Mouse (Mus musculus) megakaryocyte, adult 5-6 weeks (primary cell): ENCODE measurements around the gene Nprl2. TPM values are rescaled to one million over a fixed set of nuclear protein-coding genes. Genes with fewer than 3 reads are reported as not detected.
A peak's percentile ranks its signal among the peaks of the same experiment; 100 is the strongest.

ENCODE experiments used
- ATAC-seq: 2 replicates; pipeline ENCODE4 v1.8.0; 2016; ENCODE audit warnings: mild to moderate bottlenecking, inconsistent platforms; ENCODE audit not compliant: poor library complexity, severe bottlenecking
- total RNA-seq, 2 experiments: library from RNA; stranded (forward) in 1 of 2; stranded (reverse) in 1 of 2; fragments of 153-499, 151-499 nt in 1 of 2; fragments of 221-1000, 200-1000 nt in 1 of 2; gene quantifications; 2 replicates each; pipeline versions ENCODE4 v1.2.3 to v1.2.4; 2015 to 2017

Gene Nprl2
- total RNA-seq (2015) (8.3 and 12.5 TPM in 2 replicates), total RNA-seq (2017) (15.7 and 18.9 TPM in 2 replicates)

DNA sequence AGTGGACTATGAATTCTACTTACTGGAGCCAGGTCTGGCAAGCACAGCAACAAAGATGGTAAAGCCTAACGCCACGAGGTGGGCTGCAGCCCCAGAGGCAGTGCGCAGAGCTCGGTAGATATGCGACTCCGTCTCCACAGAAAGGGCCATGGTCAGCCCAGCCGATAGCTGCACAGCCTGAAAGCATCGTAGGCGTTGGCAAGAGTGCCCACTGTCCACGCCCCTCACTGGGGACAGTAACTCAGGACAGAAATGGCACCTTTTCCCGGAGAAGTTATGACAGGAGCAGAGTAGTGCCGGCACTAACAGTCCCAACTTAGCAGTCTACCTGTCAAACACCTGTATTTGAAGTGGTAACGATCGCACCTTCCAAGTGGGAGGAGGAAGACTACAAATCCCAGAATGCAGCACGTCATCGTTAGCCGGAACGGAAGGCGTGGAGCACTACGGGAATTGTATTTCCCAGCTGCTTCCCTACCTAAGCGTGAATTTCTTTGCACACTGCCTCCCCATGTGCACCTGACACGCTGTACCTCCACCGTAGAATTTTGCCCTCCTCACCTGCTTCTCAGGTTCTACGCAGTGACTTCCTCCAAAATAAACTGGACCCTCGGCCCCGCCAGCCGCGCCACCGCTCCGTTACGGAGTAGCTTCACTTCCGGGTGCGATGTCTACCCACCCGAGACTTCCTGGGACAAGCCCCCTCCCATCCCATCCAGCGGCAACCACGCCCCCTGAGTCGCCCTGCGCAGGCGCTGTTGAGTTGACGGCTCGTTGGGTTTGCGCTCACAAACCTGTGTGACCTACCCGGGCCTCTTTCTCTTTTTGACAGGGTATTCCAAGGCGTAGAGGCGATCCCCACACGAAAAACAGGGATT is at the start of gene Nprl2, which contains the start of gene Cyb561d2:
Gene Nprl2, plus strand, starts transcription at position 753 of the 878 bp plus-strand sequence.
Gene Cyb561d2, minus strand, starts transcription at position 720 of the 878 bp plus-strand sequence.
- peak; percentile 89 for ATAC-seq

DNA sequence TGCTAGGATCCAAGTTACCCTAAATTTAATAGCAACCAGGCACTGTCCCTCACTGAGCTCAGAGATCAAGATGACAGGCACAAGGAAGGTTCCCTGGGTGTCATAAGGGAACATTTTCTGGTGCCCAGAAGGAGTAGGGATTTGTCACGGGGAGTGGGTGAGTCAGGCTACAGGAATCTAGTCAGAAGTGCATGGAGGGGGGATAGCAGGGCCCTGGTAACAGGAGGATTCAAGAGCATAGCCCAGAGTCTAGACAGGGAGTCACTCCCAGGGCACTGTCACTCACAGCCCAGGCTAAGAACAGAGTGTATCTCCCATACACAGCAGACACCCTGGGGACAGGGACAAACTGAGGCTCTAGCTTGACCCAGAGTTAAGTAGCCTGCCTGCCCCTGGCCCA is 48.5 kb upstream of the Nprl2 start:
- ATAC-seq, result no peak

DNA sequence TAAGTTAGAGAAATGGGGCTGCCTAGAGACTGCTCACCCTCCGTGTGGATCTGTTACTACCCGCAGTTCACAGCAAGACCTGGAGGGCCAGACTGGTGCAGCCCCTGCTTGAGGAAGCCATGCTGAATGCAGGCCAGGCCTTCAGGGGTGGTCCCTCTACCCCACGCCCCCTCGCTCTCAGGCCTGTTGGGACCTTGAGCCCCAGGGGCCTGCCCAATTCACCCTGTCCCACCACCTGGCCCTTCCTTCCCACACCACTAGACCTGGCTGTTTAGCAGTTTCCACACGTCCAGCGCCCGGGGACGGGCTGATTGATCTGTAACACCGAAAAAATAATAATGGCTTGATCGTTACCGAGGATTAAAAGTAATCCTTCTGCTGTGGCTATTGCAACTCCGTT is 47.8 kb upstream of the Nprl2 start:
- ATAC-seq, result no peak

DNA sequence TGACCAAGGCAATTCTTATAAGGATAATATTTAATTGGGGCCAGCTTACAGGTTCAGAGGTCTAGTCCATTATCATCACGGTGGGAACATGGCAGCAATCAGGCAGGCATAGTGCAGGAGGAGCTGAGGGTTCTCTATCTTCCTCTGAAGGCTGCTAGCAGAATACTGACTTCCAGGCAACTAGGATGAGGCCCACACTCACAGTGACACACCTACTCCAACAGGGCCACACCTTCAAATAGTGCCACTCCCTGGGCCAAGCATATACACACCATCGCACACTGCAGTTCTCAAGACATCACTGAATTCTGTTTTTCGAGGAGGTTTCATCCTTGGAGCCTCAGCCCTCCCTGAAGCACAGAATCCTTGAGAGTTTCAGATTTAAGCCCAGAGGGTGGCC is 45.7 kb upstream of the Nprl2 start:
- no peak for ATAC-seq

DNA sequence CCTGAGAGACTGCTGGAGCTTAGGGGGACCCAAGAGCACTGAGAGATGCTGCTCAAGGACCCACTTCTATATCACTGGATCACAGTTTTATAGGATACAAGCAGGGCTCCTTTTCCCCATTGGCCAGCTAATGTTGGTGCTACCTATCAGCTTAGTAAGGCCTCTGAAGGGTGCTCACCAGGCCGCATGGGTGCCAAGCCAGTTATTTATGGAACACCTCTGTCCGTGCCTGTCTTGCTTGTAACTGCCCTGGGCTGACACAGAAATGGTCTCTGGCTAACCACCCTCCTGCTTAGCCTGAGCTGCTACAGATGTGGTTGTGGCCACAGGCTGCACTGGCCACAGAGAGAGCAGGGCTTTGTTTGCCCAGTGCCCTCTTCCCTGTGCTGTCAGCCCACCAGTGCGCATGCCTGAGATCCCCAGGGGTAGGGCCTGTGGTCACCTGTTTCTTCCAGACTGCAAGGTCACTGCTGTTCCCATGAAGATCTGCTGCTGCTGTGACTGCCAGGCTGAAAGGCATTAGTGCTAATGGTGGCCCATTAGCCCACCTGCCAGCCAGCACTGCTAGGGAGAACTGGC is 41.2 kb upstream of the Nprl2 start:
- ATAC-seq, result no peak

DNA sequence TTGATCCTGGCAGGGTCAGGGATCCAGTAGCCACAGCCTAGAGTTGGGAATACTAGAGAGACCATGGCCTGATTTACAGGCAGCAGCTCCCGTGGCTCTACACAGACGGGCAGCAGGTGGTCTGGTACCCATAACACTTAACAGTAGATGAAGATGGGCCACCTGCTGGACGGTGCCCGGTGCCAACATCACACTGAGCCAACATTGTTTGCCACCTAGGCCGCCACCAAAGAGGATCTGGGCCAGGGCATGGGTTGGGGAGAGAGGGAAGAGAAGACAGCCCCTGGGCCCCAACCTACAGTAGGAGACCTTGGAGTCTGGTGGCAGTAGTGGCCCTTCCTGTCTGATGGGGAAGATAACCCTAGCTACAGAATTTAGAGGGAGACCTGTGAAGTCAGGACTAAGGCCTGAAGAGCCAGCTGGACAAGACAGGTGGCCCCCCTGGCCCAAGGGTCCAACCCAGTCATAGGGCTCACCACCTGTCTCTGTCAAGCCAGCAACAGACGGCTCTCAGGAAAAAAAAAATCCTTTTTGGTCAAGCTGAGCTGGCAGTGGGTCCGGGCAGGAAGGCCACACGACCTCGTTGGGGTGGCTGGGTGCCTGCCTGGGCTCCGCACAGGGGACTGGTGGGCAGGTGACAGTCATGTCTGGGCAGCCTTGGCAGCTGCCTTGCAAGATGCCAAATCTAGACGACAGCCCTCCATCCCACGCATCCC is 39.7 kb upstream of the Nprl2 start:
- ATAC-seq, result no peak

DNA sequence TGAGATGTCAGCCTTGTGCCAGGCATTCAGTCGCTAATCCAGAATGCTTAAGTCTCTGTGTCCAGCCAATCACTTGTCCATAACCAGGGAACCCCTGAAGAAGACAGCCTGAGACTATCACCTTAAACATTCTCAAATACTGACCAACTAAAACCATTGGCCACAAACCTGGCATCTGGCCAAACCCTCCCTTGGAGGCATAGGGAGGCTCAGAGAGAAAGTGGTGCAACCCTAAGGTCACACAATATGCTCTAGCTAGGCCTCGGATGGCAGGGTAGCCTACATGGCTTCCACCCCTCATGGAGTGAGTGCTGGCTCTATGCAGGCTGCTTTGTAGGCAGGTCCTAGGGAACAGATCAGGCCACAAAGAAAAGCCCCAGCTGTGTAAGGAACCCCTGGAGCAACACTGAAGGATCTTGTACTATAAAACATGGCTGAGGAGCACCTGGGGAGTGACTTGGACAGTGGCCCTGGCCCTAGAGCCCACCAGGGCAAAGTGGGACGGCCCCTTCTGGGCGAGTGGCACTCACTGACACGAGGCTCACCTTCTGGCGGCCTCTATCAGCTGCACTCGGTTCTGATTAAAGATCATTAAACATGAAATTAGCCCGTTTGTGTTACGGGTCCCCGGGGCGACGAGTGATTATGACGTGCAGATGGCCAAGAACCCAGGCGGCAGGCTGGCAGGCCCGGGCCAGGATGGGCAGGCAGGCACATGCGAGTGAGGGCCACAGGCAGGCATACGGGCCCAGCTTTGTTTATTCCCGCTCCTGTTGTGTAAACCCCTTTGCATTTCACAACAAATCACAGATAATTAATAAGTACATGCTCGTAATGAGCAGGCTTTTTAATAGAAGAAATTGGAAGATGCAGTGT is 37.1 kb upstream of the Nprl2 start:
- ATAC-seq, result no peak

DNA sequence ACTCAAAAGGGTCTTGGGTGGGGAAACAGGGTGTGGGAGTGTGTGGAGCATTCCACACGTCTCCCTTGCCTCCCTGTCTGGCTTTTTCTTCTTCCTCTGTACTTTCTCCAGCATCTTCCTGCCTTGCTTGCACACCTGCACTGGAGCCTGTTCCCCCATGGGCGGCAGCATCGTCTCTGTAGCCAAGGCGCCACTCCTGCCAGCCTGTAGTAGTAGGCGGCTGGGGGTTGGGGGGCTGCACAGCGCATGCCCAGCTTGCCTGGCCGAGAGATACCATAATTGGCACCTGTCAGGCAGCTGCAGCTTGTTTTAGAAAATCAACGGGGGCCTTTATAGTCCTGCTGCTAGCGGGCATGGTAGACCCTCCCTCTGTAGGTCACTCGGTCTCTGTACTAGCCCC is 33.8 kb upstream of the Nprl2 start:
- ATAC-seq, result no peak

DNA sequence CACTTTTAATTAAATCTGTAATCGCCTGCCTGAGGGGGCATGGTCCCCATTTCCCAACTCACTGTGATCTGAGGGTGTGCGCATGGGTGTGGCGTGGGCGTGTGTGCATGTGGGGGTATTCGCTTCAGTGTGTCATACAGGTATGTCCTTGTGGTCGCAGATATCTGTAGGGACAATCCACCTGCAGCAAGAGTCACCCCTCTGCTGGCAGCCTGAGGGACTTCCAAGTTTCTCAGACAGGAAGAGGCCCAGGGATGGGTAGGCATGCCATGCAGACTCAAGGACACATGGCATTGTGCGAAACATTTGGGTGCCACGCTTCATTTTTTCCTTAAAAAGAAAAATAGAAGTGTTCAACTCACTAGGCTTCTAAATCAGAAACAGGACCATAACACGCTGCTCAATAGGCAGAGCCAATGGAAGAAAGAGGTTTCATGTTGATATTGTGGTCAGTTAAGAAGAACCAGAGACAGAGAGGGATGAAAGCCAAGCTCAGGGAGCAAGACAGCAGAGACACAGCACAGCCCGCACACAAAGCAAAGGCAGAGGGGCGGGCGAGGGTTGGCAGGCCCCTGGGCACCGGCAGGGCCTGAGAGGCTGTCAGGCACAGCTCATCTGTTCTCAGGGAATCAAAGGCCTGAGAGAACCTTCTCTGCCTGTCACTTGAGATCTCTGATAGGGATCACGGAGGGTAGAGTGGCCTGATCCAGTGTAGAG is 31.5 kb upstream of the Nprl2 start:
- ATAC-seq, result no peak

DNA sequence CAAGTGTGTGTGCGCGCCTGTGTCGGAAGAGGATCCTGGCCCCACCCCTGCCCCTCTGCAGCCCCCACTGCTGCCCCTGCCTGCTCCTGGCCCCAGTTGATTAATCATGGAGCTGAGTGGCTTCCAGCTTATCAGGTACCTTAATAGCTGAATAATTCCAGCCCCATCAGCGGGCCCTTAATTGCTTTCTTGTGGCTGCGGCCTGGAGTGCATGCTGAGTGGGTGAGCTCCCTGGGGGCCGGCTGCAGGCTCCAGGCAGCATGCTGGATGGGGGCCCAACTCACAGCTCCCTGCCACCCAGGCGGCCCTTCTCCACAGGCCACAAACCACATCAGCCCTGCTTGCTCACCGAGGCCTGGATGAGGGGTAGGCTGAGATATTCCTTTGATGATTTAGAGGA is 30.6 kb upstream of the Nprl2 start:
- ATAC-seq, result no peak

DNA sequence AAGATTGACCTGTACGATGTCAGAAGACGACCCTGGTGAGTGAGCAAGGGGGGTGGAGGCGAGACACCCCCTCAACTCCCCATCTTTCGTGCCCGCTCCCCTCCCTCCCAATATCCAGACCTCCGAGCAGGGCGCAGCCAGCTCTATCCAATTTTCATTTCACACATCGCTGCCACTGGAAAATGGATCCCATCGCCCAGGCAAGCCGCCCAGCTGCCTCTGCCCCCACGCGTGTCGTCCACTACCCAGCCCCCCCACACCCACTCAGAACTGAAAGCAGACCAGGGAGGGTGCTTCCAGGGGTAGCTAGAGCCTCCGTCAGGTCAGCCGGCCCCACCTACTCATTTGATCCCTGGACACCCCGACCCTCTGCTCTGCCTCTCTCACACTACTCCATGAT is 29.7 kb upstream of the Nprl2 start:
- no peak for ATAC-seq

DNA sequence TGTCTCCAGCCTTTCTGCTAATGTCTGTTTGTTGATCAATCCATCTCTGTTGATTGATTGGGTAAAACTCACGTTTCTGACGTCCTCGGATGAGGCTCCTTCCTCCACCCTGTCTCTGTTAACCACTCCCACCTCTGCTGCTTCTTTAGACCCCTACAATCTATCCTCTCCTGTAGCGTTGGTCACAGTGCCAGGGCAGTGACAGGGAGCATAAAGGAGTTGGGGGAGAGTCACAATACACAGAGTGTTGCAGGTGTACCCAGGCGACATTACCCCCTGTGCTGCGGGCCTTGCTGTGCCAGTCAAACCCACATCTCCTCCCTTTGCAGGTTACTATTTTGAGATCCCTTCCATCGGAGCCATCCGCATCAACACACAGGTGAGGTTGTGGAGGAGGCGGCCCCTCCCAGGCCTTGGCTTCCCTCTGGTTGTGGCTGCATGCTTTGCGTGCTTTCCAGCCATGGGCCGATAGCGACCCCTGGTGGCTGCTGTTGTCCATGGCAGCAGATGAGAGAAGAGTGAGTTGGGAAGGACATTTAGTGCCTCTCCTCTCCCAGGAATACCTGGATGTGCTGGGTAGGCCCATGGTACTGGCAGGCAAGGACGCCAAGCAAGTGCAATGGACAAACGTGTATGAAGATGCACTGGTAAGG is 27.6 kb upstream of the Nprl2 start:
- peak; percentile 93 for ATAC-seq

DNA sequence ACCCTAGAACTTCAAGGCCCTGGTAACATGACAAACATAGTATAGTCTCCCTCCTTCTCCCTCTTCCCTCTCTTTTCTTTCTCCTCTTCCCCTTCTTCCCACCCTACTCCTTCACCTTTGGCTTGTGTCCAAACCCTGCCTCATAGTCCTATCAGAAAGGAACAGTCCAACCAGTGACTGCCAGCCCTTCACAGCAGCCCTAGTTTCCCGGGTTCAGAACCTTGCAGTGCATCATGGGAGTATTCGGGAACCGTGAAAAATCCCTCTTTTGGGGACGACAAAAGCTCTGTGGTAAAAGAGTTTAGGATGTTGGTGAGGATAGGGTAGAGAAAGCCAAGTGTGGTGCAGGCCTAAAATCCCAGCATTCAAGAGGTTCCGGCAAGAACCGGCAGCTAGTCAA is 21.7 kb upstream of the Nprl2 start:
- no peak for ATAC-seq

DNA sequence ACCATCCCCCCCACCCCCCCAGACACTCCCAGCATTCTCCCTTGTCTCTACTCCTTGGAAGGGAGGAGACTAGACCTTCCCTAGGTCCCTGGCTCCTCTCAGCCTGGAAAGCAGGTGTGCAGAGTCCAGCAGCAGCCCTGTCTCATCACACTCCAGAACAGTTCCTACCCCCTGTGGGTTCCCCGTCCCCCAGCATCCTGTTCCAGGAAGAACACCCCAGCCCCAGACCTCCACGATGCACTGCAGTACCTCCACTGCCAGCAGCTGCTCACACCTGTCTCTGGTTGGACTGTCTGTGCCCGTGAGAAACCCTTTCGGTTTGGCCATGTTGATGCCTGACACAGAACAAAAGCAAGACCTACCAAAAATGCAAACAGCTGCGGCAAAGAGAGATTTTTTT is 20.8 kb upstream of the Nprl2 start:
- no peak for ATAC-seq

DNA sequence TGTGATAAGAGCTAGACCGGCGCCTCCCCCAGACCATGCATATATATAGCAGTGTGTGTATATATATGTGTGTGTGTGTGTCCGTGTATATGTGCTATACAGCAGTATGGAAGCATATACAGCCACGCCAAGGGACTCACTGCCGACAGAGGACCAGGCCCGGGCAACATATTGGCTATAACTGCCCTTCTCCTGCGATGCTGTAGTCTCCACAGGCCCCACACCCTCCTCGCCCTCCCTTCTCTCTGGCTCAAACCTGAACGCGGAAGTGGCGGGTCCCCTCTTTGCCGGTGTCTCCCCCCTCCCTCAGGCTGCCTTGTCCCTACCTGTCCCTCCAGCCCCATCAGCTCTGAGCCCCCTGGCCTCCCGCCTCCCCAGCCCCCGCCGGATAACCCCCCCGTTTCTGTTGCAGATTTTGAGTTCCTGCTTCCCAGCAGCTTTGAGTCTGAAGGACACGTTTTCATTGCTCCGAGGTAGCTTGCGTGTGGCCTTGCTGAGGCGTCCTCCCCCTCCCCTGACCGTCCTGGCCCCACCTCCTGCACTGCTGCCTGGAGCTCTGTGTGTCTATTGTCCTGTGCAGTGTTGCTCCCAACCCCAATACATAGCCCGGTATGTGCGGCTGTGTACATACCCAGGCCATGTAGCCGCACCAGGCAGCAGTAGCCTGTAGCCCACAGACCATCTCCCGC is 20.2 kb upstream of the Nprl2 start:
- ATAC-seq, result peak; percentile 48

DNA sequence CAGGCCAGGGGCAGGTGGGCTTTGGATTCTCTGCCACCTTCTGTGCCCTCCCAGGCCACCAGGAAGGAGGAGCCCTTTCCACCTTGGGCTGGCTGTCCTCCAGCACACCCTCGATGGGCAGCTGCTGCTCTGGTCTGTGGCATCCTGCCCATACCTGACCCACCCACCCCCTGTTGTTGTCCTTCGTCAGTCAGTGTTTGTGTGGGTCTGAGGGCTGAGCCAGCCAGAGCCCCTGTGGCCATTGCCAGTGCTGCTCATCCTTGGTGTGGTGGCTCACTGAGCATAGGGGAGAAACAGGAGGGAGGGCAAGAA is 19.7 kb upstream of the Nprl2 start:
- ATAC-seq, result no peak

DNA sequence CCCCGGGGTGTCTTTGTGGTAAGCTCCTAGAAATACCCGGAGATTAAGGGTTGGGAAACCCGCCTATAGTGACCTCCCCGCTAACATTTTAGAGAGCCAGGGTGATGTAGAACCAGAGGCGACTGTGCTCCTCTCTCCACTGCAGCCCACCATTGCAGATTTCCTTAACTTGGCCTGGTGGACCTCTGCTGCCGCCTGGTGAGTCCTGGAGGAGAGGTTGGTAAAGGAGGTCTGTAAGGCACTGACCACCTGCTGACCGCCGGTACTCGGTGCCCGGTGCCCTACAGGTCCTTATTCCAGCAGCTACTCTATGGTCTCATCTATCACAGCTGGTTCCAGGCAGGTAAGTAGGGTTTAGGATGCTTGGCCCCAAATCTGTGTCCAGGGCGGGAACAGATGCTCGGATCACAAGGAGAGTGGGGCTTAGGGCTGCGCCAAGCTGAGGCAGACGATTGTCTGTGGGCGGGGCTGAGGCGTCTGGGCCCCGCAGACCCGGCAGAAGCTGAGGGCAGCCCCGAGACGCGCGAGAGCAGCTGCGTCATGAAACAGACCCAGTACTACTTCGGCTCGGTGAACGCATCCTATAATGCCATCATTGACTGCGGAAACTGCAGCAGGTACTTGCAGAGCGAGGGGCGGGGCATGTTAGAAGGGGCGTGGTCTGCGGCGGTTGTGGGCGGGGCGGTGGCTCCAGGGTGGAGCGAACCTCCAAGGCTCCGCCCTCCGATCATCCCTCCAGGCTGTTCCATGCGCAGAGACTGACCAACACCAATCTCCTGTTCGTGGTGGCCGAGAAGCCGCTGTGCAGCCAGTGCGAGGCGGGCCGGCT is 15.6 kb upstream of the Nprl2 start:
- ATAC-seq, result peak; percentile 65

DNA sequence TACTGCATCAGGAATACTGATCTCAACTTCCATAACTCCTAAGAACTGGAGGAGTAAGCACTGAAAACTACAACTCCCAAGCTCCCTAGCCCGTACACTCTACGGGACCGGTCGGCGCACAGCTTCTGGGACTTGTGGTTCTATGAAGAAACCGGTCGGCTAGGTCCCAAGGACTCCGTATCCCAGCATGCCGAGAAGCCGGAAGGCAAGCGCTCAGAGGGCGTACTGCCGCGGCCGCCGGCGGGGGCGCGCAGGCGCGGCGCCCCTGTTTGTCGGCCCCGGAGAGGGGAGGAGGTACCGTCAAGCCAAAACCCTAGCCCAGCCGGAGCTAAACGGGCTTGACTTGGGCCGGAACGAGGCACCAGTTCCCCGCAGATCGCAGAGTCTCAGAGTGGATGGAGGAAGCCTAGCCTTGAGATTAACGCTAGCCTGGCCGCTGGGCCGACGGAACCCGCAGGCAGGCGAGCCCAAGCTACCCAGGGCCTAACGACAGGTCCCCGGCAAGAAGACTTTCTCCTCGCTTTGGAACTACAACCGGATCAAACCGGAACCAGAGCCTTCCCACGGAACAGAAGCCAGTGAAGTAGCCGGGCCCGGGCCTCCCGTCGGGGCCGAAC is 8.1 kb upstream of the Nprl2 start, which contains the start of gene Tmem115:
Gene Tmem115, plus strand, starts transcription at position 155 of the 617 bp plus-strand sequence.
- ATAC-seq, result peak; percentile 95
